Mouse (Mus musculus) embryonic facial prominence, embryonic 15.5 days (tissue): ENCODE data around the gene S100a8. TPM values are rescaled to one million over a fixed set of nuclear protein-coding genes. Genes with fewer than 3 reads are reported as not detected.

Experiments
- ATAC-seq: fragments of 200-750 bp; cut with Nextera tagmentation; 2 replicates; pipeline ENCODE4 v1.8.0; 2017; ENCODE audit warnings: low read depth, moderate TSS enrichment; ENCODE audit not compliant: insufficient number of reproducible peaks, low FRiP score, low TSS enrichment
- H3K27ac ChIP-seq: fragments of 300-500 bp; sonication (generic); replicated peaks from 2 replicates; pipeline ENCODE4 v1.5.1; 2015; ENCODE audit warnings: mild to moderate bottlenecking, inconsistent platforms
- H3K27me3 ChIP-seq: fragments of 300-500 bp; sonication (generic); 2 replicates; pipeline ENCODE4 v1.6.1; 2015; ENCODE audit warnings: inconsistent platforms
- H3K36me3 ChIP-seq: fragments of 300-500 bp; sonication (generic); 2 replicates; pipeline ENCODE4 v1.6.1; 2015; ENCODE audit warnings: mild to moderate bottlenecking, inconsistent platforms
- H3K4me1 ChIP-seq: fragments of 300-500 bp; sonication (generic); 2 replicates; pipeline ENCODE4 v1.6.1; 2015; ENCODE audit warnings: inconsistent platforms
- H3K4me2 ChIP-seq: fragments of 300-500 bp; sonication (generic); replicated peaks from 2 replicates; pipeline ENCODE4 v1.6.1; 2015; ENCODE audit warnings: mild to moderate bottlenecking, inconsistent platforms
- H3K4me3 ChIP-seq: fragments of 300-500 bp; sonication (generic); replicated peaks from 2 replicates; pipeline ENCODE4 v1.5.1; 2015; ENCODE audit warnings: mild to moderate bottlenecking, inconsistent platforms
- H3K9ac ChIP-seq: fragments of 300-500 bp; sonication (generic); 2 replicates; pipeline ENCODE4 v1.6.1; 2015; ENCODE audit warnings: inconsistent platforms
- H3K9me3 ChIP-seq: fragments of 300-500 bp; sonication (generic); replicated peaks from 2 replicates; pipeline ENCODE4 v1.6.1; 2016; ENCODE audit warnings: inconsistent platforms
- WGBS: fragments of 180-500 bp; shearing (Covaris S2); methylation state at CpG from one replicate; pipeline ENCODE4 v1.1.7; 2015; 5-methylcytosine and 5-hydroxymethylcytosine counted together
- polyA plus RNA-seq: library from polyadenylated mRNA; unstranded; fragments of >200 nt; fragmentation: Nextera tagmentation; extraction: Ambion mirVana; gene quantifications from 2 replicates; pipeline ENCODE4 v1.2.1, GENCODE M21; 2015

The S100a8 gene
- polyA plus RNA-seq, result 35.0 and 35.3 TPM in 2 replicates

GRCm38 (mm10) chr3:90668846-90669245, at the start of gene S100a8:
Gene S100a8 (plus strand): TSS chr3:90668978.
- 38% methylated on average over 8 of the region's 8 CpGs for WGBS

GRCm38 (mm10) chr3:90621552-90621951, 47.2 kb upstream of the S100a8 start:
- Histone ChIP-seq H3K27ac (no peak overlapping the region), H3K4me1 (peaks cover 16% of the 10 kb centered on the region), H3K9me3 (no peaks in the 10 kb centered on the region), H3K9ac (no peak overlapping the region), H3K36me3 (no peaks in the 10 kb centered on the region), H3K4me3 (no peak overlapping the region), H3K27me3 (no peaks in the 10 kb centered on the region), H3K4me2 (no peak overlapping the region)
- ATAC-seq, result no peak
- WGBS, result 57% methylated on average over 7 of the region's 7 CpGs

More at GRCm38 (mm10) chr3:90668846-90669245, at the start of gene S100a8:
- Histone ChIP-seq H3K9me3 (no peaks in the 10 kb centered on the region), H3K4me1 (no peaks in the 10 kb centered on the region), H3K27me3 (0 out of 2 replicates have a peak, but pooled peaks cover 2% of the 10 kb centered on the region), H3K4me2 (no peak within 1 kb of the TSS), H3K27ac (no peak within 1 kb of the TSS), H3K9ac (no peak within 1 kb of the TSS), H3K36me3 (no peaks in the 10 kb centered on the region), H3K4me3 (no peak within 1 kb of the TSS)
- no peak for ATAC-seq

- peak; percentile 44; the same call in 1 of the 2 replicates for ATAC-seq
- WGBS, result 7% methylated on average over 2 of the region's 2 CpGs
- Histone ChIP-seq H3K27me3 (no peaks in the 10 kb centered on the region), H3K36me3 (no peaks in the 10 kb centered on the region), H3K9ac (no peak overlapping the region), H3K9me3 (no peaks in the 10 kb centered on the region), H3K4me3 (no peak overlapping the region), H3K4me2 (no peak overlapping the region), H3K27ac (no peak overlapping the region; the same call in 1 of the 2 replicates), H3K4me1 (peaks cover 16% of the 10 kb centered on the region)
Observed at GRCm38 (mm10) chr3:90623435-90624071, 45.2 kb upstream of the S100a8 start.

GRCm38 (mm10) chr3:90625496-90625895, 43.3 kb upstream of the S100a8 start:
- H3K27ac ChIP-seq, result no peak overlapping the region
- no peaks in the 10 kb centered on the region for H3K9me3 ChIP-seq
- no peaks in the 10 kb centered on the region for H3K27me3 ChIP-seq
- peaks cover 16% of the 10 kb centered on the region for H3K4me1 ChIP-seq
- ATAC-seq, result no peak
- no peaks in the 10 kb centered on the region for H3K36me3 ChIP-seq
- H3K9ac ChIP-seq, result no peak overlapping the region
- no peak overlapping the region for H3K4me2 ChIP-seq
- WGBS, result 73% methylated on average over 5 of the region's 5 CpGs
- H3K4me3 ChIP-seq, result no peak overlapping the region

- no peak overlapping the region for H3K9ac ChIP-seq
- no peaks in the 10 kb centered on the region for H3K9me3 ChIP-seq
- peaks cover 16% of the 10 kb centered on the region for H3K4me1 ChIP-seq
- H3K4me3 ChIP-seq, result no peak overlapping the region
- H3K36me3 ChIP-seq, result no peaks in the 10 kb centered on the region
- 70% methylated on average over 9 of the region's 9 CpGs for WGBS
- no peak overlapping the region for H3K4me2 ChIP-seq
- ATAC-seq, result no peak
- no peaks in the 10 kb centered on the region for H3K27me3 ChIP-seq
- H3K27ac ChIP-seq, result no peak overlapping the region
Observed at GRCm38 (mm10) chr3:90626266-90627021, 42.3 kb upstream of the S100a8 start.

- H3K36me3 ChIP-seq, result no peaks in the 10 kb centered on the region
- WGBS, result 89% methylated on average over 5 of the region's 5 CpGs
- H3K27me3 ChIP-seq, result no peaks in the 10 kb centered on the region
- no peak for ATAC-seq
- H3K9me3 ChIP-seq, result no peaks in the 10 kb centered on the region
- H3K4me3 ChIP-seq, result no peak overlapping the region
- no peak overlapping the region for H3K9ac ChIP-seq
- H3K27ac ChIP-seq, result no peak overlapping the region
- H3K4me1 ChIP-seq, result peaks cover 16% of the 10 kb centered on the region
- no peak overlapping the region for H3K4me2 ChIP-seq
Observed at GRCm38 (mm10) chr3:90627366-90627765, 41.4 kb upstream of the S100a8 start.

GRCm38 (mm10) chr3:90627807-90628206, 41.0 kb upstream of the S100a8 start:
- no peak overlapping the region for H3K9ac ChIP-seq
- H3K9me3 ChIP-seq, result no peaks in the 10 kb centered on the region
- H3K27ac ChIP-seq, result no peak overlapping the region
- 60% methylated on average over 4 of the region's 4 CpGs for WGBS
- no peaks in the 10 kb centered on the region for H3K36me3 ChIP-seq
- peaks cover 16% of the 10 kb centered on the region for H3K4me1 ChIP-seq
- no peak for ATAC-seq
- no peak overlapping the region for H3K4me3 ChIP-seq
- no peaks in the 10 kb centered on the region for H3K27me3 ChIP-seq
- H3K4me2 ChIP-seq, result no peak overlapping the region

- H3K4me1 ChIP-seq, result 0 out of 2 replicates have a peak, but pooled peaks cover 4% of the 10 kb centered on the region
- peak; percentile 55; the same call in 1 of the 2 replicates for ATAC-seq
- WGBS, result 69% methylated on average over 2 of the region's 2 CpGs
- H3K4me2 ChIP-seq, result no peak overlapping the region
- no peak overlapping the region for H3K4me3 ChIP-seq
- H3K27me3 ChIP-seq, result no peaks in the 10 kb centered on the region
- no peaks in the 10 kb centered on the region for H3K9me3 ChIP-seq
- H3K36me3 ChIP-seq, result no peaks in the 10 kb centered on the region
- H3K9ac ChIP-seq, result no peak overlapping the region
- no peak overlapping the region for H3K27ac ChIP-seq
Observed at GRCm38 (mm10) chr3:90629298-90629697, 39.5 kb upstream of the S100a8 start.

GRCm38 (mm10) chr3:90631984-90632383, 36.8 kb upstream of the S100a8 start:
- 80% methylated on average over 2 of the region's 2 CpGs for WGBS
- H3K27me3 ChIP-seq, result no peaks in the 10 kb centered on the region
- no peaks in the 10 kb centered on the region for H3K4me1 ChIP-seq
- no peak overlapping the region for H3K4me3 ChIP-seq
- no peaks in the 10 kb centered on the region for H3K9me3 ChIP-seq
- H3K36me3 ChIP-seq, result no peaks in the 10 kb centered on the region
- H3K27ac ChIP-seq, result no peak overlapping the region
- H3K9ac ChIP-seq, result no peak overlapping the region
- ATAC-seq, result no peak
- no peak overlapping the region for H3K4me2 ChIP-seq

- no peak overlapping the region for H3K9ac ChIP-seq
- no peak overlapping the region for H3K4me2 ChIP-seq
- ATAC-seq, result no peak
- no peak overlapping the region for H3K4me3 ChIP-seq
- no peak overlapping the region for H3K27ac ChIP-seq
- no peaks in the 10 kb centered on the region for H3K9me3 ChIP-seq
- H3K27me3 ChIP-seq, result no peaks in the 10 kb centered on the region
- H3K4me1 ChIP-seq, result no peaks in the 10 kb centered on the region
- H3K36me3 ChIP-seq, result no peaks in the 10 kb centered on the region
- 47% methylated on average over 1 of the region's 1 CpGs for WGBS
Observed at GRCm38 (mm10) chr3:90638511-90639275, 30.1 kb upstream of the S100a8 start.

GRCm38 (mm10) chr3:90639511-90640154, 29.1 kb upstream of the S100a8 start:
- no peak for ATAC-seq

More at GRCm38 (mm10) chr3:90639511-90640154, 29.1 kb upstream of the S100a8 start:
- Histone ChIP-seq H3K4me2 (no peak overlapping the region), H3K36me3 (no peaks in the 10 kb centered on the region), H3K4me3 (no peak overlapping the region), H3K9ac (no peak overlapping the region), H3K27ac (no peak overlapping the region), H3K27me3 (no peaks in the 10 kb centered on the region), H3K4me1 (no peaks in the 10 kb centered on the region), H3K9me3 (no peaks in the 10 kb centered on the region)
- WGBS, result 52% methylated on average over 7 of the region's 7 CpGs
